Mouse (Mus musculus) thymus, adult 2 months (tissue): ENCODE measurements at regions not wholly inside any gene's neighbourhood (a gene's known extent, or its start where the extent isn't known, plus 50 kb on each side); places are given as distances from the start of the nearest gene placed in this dataset.

Source experiments
- CTCF ChIP-seq: fragments of 200-500 bp; IDR thresholded peaks from 2 replicates; pipeline ENCODE4 v1.5.1; 2012; ENCODE audit warnings: mild to moderate bottlenecking, control low read depth, low read length, moderate library complexity, borderline replicate concordance; ENCODE audit not compliant: control insufficient read depth, poor library complexity, insufficient read depth; ENCODE audit errors: extremely low read depth
- POLR2A ChIP-seq: fragments of 200-500 bp; IDR thresholded peaks from 2 replicates; pipeline ENCODE4 v1.6.1; 2012; ENCODE audit warnings: mild to moderate bottlenecking, low read length, control low read depth, moderate library complexity; ENCODE audit not compliant: control insufficient read depth, poor library complexity, insufficient read depth; ENCODE audit errors: extremely low read depth

GRCm38 (mm10) chr15:25282346-25282745 lies 131.2 kb downstream of the Basp1 start:
- no peak for TF ChIP-seq POLR2A
- TF ChIP-seq CTCF = no peak
